Comparison of ENCODE assay signal across 12 mouse cellular contexts in the genomic region with DNA sequence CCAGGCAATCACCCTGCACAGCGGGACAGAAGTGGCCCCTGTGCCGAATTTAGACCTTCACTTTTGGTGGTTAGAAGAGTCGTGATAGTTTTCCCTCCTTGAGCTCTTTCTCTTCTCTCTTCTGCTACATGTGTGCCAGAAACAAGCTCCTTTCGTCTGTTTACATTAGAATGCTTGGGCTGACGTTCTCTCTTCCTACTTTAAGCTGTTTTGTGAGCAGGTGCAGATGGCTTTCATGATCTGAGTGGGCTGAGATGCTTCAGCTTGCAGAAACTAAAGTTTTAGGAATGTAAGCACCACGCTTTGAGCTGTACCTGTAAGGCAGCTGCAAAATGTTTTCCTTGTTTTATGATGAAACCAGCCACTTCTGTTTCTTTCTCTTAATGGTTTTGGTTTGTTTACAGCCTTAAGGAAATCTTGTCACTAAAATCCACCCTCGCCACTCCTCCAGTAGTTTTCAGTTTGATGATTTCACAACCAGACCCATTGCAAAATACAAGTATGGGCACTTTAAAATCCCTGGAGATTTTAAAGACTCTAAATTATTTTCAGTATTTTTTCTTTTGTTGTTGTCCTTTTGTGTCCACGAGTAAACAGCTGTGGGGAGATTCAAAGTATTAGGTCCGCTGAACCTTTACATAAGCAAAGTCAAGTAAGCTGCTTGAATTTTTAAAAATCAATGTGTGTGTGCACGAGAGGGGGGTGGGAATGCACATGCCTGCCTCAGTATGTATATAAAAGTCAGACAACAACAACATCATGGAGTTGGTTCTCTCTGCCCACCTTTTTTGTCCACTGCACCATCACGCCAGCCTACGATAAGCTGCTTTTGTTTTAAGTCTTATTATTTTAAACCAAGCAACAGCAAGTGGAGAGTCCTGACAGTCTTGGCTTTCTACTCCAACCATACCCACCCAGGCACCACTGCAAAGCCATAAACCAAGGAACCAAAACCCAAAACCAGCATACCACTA. TPM values are rescaled to one million over a fixed set of nuclear protein-coding genes. Genes with fewer than 3 reads are reported as not detected.
DNase-seq lines count a peak whose midpoint lies in the region; ATAC-seq lines count a peak whose summit lies in the region.
"Had no signal": no experiment of that assay in that cellular context is flagged by ENCODE, and none has a peak within 500 bp of the region (broad histone marks: within the 10 kb centered on the region; RNA-seq: fewer than 3 reads in every experiment).

No protein-coding gene starts in this region.

- H3K4me2 ChIP-seq in midbrain, embryonic 14.5 days (ENCODE audit: low read length): no peak overlapping the region
- H3K4me2 ChIP-seq in midbrain, embryonic 15.5 days: no peak overlapping the region
- H3K4me2 ChIP-seq in heart, embryonic 16.5 days (ENCODE audit: low read depth, low read length): peak overlapping the region; percentile 51
- peak overlapping the region; percentile 34 for H3K4me2 ChIP-seq in stomach, embryonic 15.5 days
- no peak overlapping the region for H3K4me2 ChIP-seq in hindbrain, embryonic 14.5 days (replicated peaks)

- no peaks in the 10 kb centered on the region for H3K27me3 ChIP-seq in heart, embryonic 10.5 days (ENCODE audit: insufficient read depth, poor library complexity, severe bottlenecking)
- no peaks in the 10 kb centered on the region for H3K27me3 ChIP-seq in midbrain, embryonic 14.5 days (ENCODE audit: control insufficient read depth, insufficient read depth, low read length)
- H3K27me3 ChIP-seq in midbrain, embryonic 15.5 days (replicated peaks): no peaks in the 10 kb centered on the region
- no peaks in the 10 kb centered on the region for H3K27me3 ChIP-seq in heart, embryonic 16.5 days (ENCODE audit: control insufficient read depth, insufficient read depth, low read length)
- H3K27me3 ChIP-seq in stomach, embryonic 15.5 days (replicated peaks): no peaks in the 10 kb centered on the region
- H3K27me3 ChIP-seq in hindbrain, embryonic 14.5 days (ENCODE audit: control insufficient read depth, insufficient read depth, low read length): no peaks in the 10 kb centered on the region

- no peak overlapping the region for H3K9ac ChIP-seq in midbrain, embryonic 14.5 days (replicated peaks; ENCODE audit: low read length)
- no peak overlapping the region for H3K9ac ChIP-seq in midbrain, embryonic 15.5 days
- H3K9ac ChIP-seq in heart, embryonic 16.5 days (ENCODE audit: low read length): peak overlapping the region; percentile 39
- no peak overlapping the region for H3K9ac ChIP-seq in stomach, embryonic 15.5 days
- no peak overlapping the region for H3K9ac ChIP-seq in hindbrain, embryonic 14.5 days

- 59% methylated on average over 12 of the region's 12 CpGs for WGBS in heart, embryonic 10.5 days
- 55% methylated on average over 12 of the region's 12 CpGs for WGBS in midbrain, embryonic 14.5 days
- 49% methylated on average over 12 of the region's 12 CpGs for WGBS in midbrain, embryonic 15.5 days
- WGBS in heart, embryonic 16.5 days: 48% methylated on average over 12 of the region's 12 CpGs
- WGBS in stomach, embryonic 15.5 days: 41% methylated on average over 12 of the region's 12 CpGs
- WGBS in hindbrain, embryonic 14.5 days: 62% methylated on average over 12 of the region's 12 CpGs

- H3K4me1 ChIP-seq in heart, embryonic 10.5 days: peaks cover 33% of the 10 kb centered on the region
- H3K4me1 ChIP-seq in midbrain, embryonic 14.5 days (ENCODE audit: control insufficient read depth, insufficient read depth, low read length): peaks cover 5% of the 10 kb centered on the region; the same call in 1 of the 2 replicates
- H3K4me1 ChIP-seq in midbrain, embryonic 15.5 days: 0 out of 2 replicates have a peak, but pooled peaks cover 6% of the 10 kb centered on the region
- peaks cover 30% of the 10 kb centered on the region for H3K4me1 ChIP-seq in heart, embryonic 16.5 days (ENCODE audit: control insufficient read depth, insufficient read depth, low read length)
- peaks cover 11% of the 10 kb centered on the region for H3K4me1 ChIP-seq in stomach, embryonic 15.5 days
- H3K4me1 ChIP-seq in hindbrain, embryonic 14.5 days (replicated peaks; ENCODE audit: control insufficient read depth, insufficient read depth, low read length): peaks cover 8% of the 10 kb centered on the region

- DNase-seq in heart, embryonic 10.5 days (ENCODE audit: low spot score): no peak
- no peak for DNase-seq in heart, adult 9 months (ENCODE audit: low spot score in 2 of 2)
- DNase-seq in midbrain, embryonic 14.5 days: peak; percentile 16
- DNase-seq in urinary bladder, postnatal 4 days (ENCODE audit: low spot score in 2 of 2): no peak
- DNase-seq in hindbrain, embryonic 14.5 days (ENCODE audit: low spot score): no peak
- DNase-seq: cerebellum, postnatal 36 days; kidney, adult 9 months had no signal

- H3K4me3 ChIP-seq in heart, embryonic 10.5 days: peak overlapping the region; percentile 31
- H3K4me3 ChIP-seq in midbrain, embryonic 14.5 days (replicated peaks; ENCODE audit: low read depth, low read length): no peak overlapping the region
- H3K4me3 ChIP-seq in midbrain, embryonic 15.5 days: no peak overlapping the region
- H3K4me3 ChIP-seq in heart, embryonic 16.5 days (ENCODE audit: low read length): peak overlapping the region; percentile 13
- H3K4me3 ChIP-seq in stomach, embryonic 15.5 days (replicated peaks): no peak overlapping the region
- H3K4me3 ChIP-seq in hindbrain, embryonic 14.5 days (replicated peaks; ENCODE audit: low read length): no peak overlapping the region

- no peaks in the 10 kb centered on the region for H3K36me3 ChIP-seq in heart, embryonic 10.5 days
- H3K36me3 ChIP-seq in midbrain, embryonic 14.5 days (ENCODE audit: control insufficient read depth, insufficient read depth, low read length): no peaks in the 10 kb centered on the region
- H3K36me3 ChIP-seq in midbrain, embryonic 15.5 days (replicated peaks): no peaks in the 10 kb centered on the region
- no peaks in the 10 kb centered on the region for H3K36me3 ChIP-seq in heart, embryonic 16.5 days (ENCODE audit: control insufficient read depth, insufficient read depth)
- H3K36me3 ChIP-seq in stomach, embryonic 15.5 days: no peaks in the 10 kb centered on the region
- H3K36me3 ChIP-seq in hindbrain, embryonic 14.5 days (replicated peaks; ENCODE audit: control insufficient read depth, insufficient read depth): no peaks in the 10 kb centered on the region

- H3K27ac ChIP-seq in heart, embryonic 10.5 days: peak overlapping the region; percentile 81
- no peak overlapping the region for H3K27ac ChIP-seq in midbrain, embryonic 14.5 days (replicated peaks; ENCODE audit: low read depth, low read length)
- no peak overlapping the region for H3K27ac ChIP-seq in midbrain, embryonic 15.5 days
- peak overlapping the region; percentile 71; the same call in 1 of the 2 replicates for H3K27ac ChIP-seq in heart, embryonic 16.5 days (ENCODE audit: low read length)
- H3K27ac ChIP-seq in stomach, embryonic 15.5 days: peak overlapping the region; percentile 67
- H3K27ac ChIP-seq in hindbrain, embryonic 14.5 days: no peak overlapping the region

- ATAC-seq in midbrain, embryonic 14.5 days (ENCODE audit: low FRiP score, low TSS enrichment): no peak
- ATAC-seq in midbrain, embryonic 15.5 days (replicated peaks): no peak
- ATAC-seq in heart, embryonic 16.5 days (replicated peaks; ENCODE audit: extremely low read depth, insufficient read depth, low FRiP score): peak; percentile 14; the same call in 1 of the 2 replicates
- ATAC-seq in stomach, embryonic 15.5 days (ENCODE audit: insufficient read depth, low FRiP score, low read depth): no peak
- ATAC-seq in hindbrain, embryonic 14.5 days (ENCODE audit: low FRiP score): no peak

- H3K9me3 ChIP-seq in heart, embryonic 10.5 days: no peaks in the 10 kb centered on the region
- H3K9me3 ChIP-seq in midbrain, embryonic 14.5 days (ENCODE audit: control insufficient read depth, low read length): no peaks in the 10 kb centered on the region
- H3K9me3 ChIP-seq in midbrain, embryonic 15.5 days: no peaks in the 10 kb centered on the region
- no peaks in the 10 kb centered on the region for H3K9me3 ChIP-seq in heart, embryonic 16.5 days (replicated peaks; ENCODE audit: control insufficient read depth, low read length)
- no peaks in the 10 kb centered on the region for H3K9me3 ChIP-seq in stomach, embryonic 15.5 days
- H3K9me3 ChIP-seq in hindbrain, embryonic 14.5 days (ENCODE audit: control insufficient read depth, low read length): no peaks in the 10 kb centered on the region

RNA-seq across cellular contexts. Expression of gene Gm17571, which starts 38.0 kb away (rescaled TPM):
- not detected in 2 replicates for polyA plus RNA-seq in heart, embryonic 10.5 days (2016; fragmentation: Nextera tagmentation; extraction: Ambion mirVana)
- not detected in 2 replicates for polyA plus RNA-seq in midbrain, embryonic 14.5 days (2014; fragmentation: Nextera tagmentation; extraction: Ambion mirVana)
- polyA plus RNA-seq in midbrain, embryonic 15.5 days (2015; fragmentation: Nextera tagmentation; extraction: Ambion mirVana): not detected in 2 replicates
- not detected in 2 replicates for polyA plus RNA-seq in heart, embryonic 16.5 days (2015; fragmentation: Nextera tagmentation; extraction: Ambion mirVana)
- not detected in 2 replicates for polyA plus RNA-seq in stomach, embryonic 15.5 days (2015; fragmentation: Nextera tagmentation; extraction: Ambion mirVana)
- not detected in 2 replicates for polyA plus RNA-seq in hindbrain, embryonic 14.5 days (2014; fragmentation: Nextera tagmentation; extraction: Ambion mirVana)
- polyA plus RNA-seq: midbrain, postnatal 0 days; urinary bladder, adult 2 months had no signal

Comparison
In these comparisons a context has a peak if more than half of its experiments do, and no peak if none do; other contexts are left out.
1. H3K27ac ChIP-seq: peak in heart, embryonic 10.5 days (single experiment), heart, embryonic 16.5 days (single experiment) and stomach, embryonic 15.5 days (single experiment); none in midbrain, embryonic 14.5 days (single experiment), midbrain, embryonic 15.5 days (single experiment) and hindbrain, embryonic 14.5 days (single experiment).
2. H3K4me3 ChIP-seq: peak in heart, embryonic 10.5 days (single experiment) and heart, embryonic 16.5 days (single experiment); none in midbrain, embryonic 14.5 days (single experiment), midbrain, embryonic 15.5 days (single experiment), stomach, embryonic 15.5 days (single experiment) and hindbrain, embryonic 14.5 days (single experiment).
3. H3K4me2 ChIP-seq: peak in heart, embryonic 16.5 days (single experiment) and stomach, embryonic 15.5 days (single experiment); none in midbrain, embryonic 14.5 days (single experiment), midbrain, embryonic 15.5 days (single experiment) and hindbrain, embryonic 14.5 days (single experiment).